Mouse (Mus musculus) myocyte (in vitro differentiated cells): ENCODE measurements at regions not wholly inside any gene's neighbourhood (a gene's known extent, or its start where the extent isn't known, plus 50 kb on each side); places are given as distances from the start of the nearest gene placed in this dataset.

ENCODE experiments used
- H3K27me3 ChIP-seq: one replicate; pipeline ENCODE4 v1.6.1; 2011; ENCODE audit not compliant: control insufficient read depth, insufficient read depth, insufficient read length
- H3K36me3 ChIP-seq: one replicate; pipeline ENCODE4 v1.6.1; 2011; ENCODE audit not compliant: control insufficient read depth, insufficient read depth
- H3K4me2 ChIP-seq: one replicate; pipeline ENCODE4 v1.6.1; 2011; ENCODE audit warnings: low read depth, control low read depth
- H3K4me3 ChIP-seq: one replicate; pipeline ENCODE4 v1.5.1; 2011; ENCODE audit warnings: mild to moderate bottlenecking, control low read depth, moderate library complexity
- H3K79me2 ChIP-seq: one replicate; pipeline ENCODE4 v1.6.1; 2011; ENCODE audit not compliant: control insufficient read depth, insufficient read depth
- H3ac ChIP-seq: one replicate; pipeline ENCODE4 v1.6.1; 2011; ENCODE audit not compliant: control insufficient read depth, insufficient read length
- CEBPB ChIP-seq: IDR thresholded peaks from 2 replicates; pipeline ENCODE4 v1.6.1; 2011; ENCODE audit warnings: mild to moderate bottlenecking, moderate library complexity; ENCODE audit not compliant: poor library complexity, insufficient read depth, severe bottlenecking
- E2F4 ChIP-seq: IDR thresholded peaks from one replicate; pipeline ENCODE4 v1.6.1; 2011; ENCODE audit warnings: mild to moderate bottlenecking, control low read depth, moderate library complexity; ENCODE audit not compliant: insufficient read depth
- MAX ChIP-seq: IDR thresholded peaks from one replicate; pipeline ENCODE4 v1.6.1; 2011; ENCODE audit warnings: low read depth, mild to moderate bottlenecking, control low read depth
- MYOD1 ChIP-seq, 3 experiments: IDR thresholded peaks; one replicate each; pipeline ENCODE4 v1.6.1; 2011; ENCODE audit warnings: control low read depth in 2 of 3, low read depth in 2 of 3, mild to moderate bottlenecking in 2 of 3, moderate library complexity in 1 of 3; ENCODE audit not compliant: insufficient read length in 2 of 3, control insufficient read depth in 1 of 3
- MYOG ChIP-seq, 3 experiments: IDR thresholded peaks; one replicate each; pipeline ENCODE4 v1.6.1; 2011; ENCODE audit warnings: control low read depth in 2 of 3, low read depth in 2 of 3, mild to moderate bottlenecking in 2 of 3; ENCODE audit not compliant: insufficient read length in 2 of 3, control insufficient read depth in 1 of 3, insufficient read depth in 1 of 3
- POLR2A ChIP-seq: IDR thresholded peaks from one replicate; pipeline ENCODE4 v1.6.1; 2011; ENCODE audit warnings: low read depth, mild to moderate bottlenecking, control low read depth, moderate library complexity; ENCODE audit not compliant: insufficient read length
- POLR2AphosphoS2 ChIP-seq: IDR thresholded peaks from one replicate; pipeline ENCODE4 v1.6.1; 2011; ENCODE audit warnings: low read depth, control low read depth; ENCODE audit not compliant: insufficient read length
- REST ChIP-seq: IDR thresholded peaks from one replicate; pipeline ENCODE4 v1.6.1; 2011; ENCODE audit warnings: mild to moderate bottlenecking, control low read depth, moderate library complexity; ENCODE audit not compliant: insufficient read depth, insufficient read length
- SRF ChIP-seq: IDR thresholded peaks from one replicate; pipeline ENCODE4 v1.6.1; 2011; ENCODE audit warnings: low read depth; ENCODE audit not compliant: control insufficient read depth, insufficient read length
- TCF12 ChIP-seq: IDR thresholded peaks from one replicate; pipeline ENCODE4 v1.6.1; 2011; ENCODE audit warnings: mild to moderate bottlenecking, control low read depth; ENCODE audit not compliant: poor library complexity, insufficient read depth, severe bottlenecking
- TCF3 ChIP-seq: IDR thresholded peaks from one replicate; pipeline ENCODE4 v1.6.1; 2011; ENCODE audit warnings: low read depth, control low read depth; ENCODE audit not compliant: insufficient read length
- USF1 ChIP-seq: IDR thresholded peaks from one replicate; pipeline ENCODE4 v1.6.1; 2011; ENCODE audit warnings: low read depth, mild to moderate bottlenecking, control low read depth, moderate library complexity

DNA sequence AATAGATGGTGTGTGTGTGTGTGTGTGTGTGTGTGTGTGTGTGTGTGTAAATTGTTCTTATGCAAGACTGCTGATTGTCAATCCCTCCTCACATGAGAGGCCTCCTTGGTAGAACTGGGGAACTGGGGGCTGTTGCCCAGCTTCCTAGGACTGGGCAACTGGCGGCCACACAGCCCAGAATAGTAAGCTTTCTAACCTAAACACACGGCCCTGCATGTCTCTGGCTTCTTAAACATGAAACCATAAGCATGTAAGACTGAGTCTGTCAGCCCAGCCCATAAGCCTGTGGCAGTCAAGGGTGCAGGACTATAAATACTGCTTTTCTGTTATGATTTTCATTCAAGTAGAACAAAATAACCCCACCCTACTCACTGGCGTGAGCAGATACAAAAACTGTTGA lies 60.7 kb downstream of the Ifng start:
- no peak for TF ChIP-seq TCF12
- Histone ChIP-seq H3K4me2 (no peak overlapping the region), H3K79me2 (no peaks in the 10 kb centered on the region), H3K27me3 (no peaks in the 10 kb centered on the region), H3ac (no peak overlapping the region), H3K36me3 (no peaks in the 10 kb centered on the region), H3K4me3 (no peak overlapping the region)

DNA sequence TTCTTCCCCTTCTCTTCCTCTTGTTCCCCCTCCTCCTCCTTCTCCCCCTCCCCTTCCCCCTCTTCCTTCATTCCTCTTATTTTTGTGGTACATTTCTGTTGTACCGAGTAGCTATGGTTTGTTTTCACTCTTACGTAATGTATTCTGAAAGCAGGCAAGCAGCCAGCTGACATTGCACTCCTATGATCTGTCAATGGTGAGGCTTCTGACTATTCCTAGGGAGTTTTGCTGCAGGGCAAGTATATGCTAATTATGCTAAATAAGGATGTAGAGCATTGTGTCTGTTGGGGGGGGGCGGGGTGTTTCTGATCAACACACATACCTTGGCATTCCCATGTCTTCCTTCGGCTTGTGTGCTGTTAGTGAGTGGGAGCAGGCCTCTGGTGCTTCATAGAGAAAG lies 64.0 kb downstream of the Ifng start:
- Histone ChIP-seq H3K4me3 (no peak overlapping the region), H3K27me3 (no peaks in the 10 kb centered on the region), H3ac (no peak overlapping the region), H3K4me2 (no peak overlapping the region), H3K36me3 (no peaks in the 10 kb centered on the region), H3K79me2 (no peaks in the 10 kb centered on the region)
- TF ChIP-seq MYOG (IDR thresholded peaks at IDR 0.05; ENCODE audit: control insufficient read depth in 1 of 3, insufficient read depth in 1 of 3, insufficient read length in 2 of 3, low read depth in 2 of 3) (no peak), TCF3 (no peak), SRF (no peak), TCF12 (no peak), REST (no peak), POLR2A (no peak), E2F4 (no peak), MAX (no peak), MYOD1 (IDR thresholded peaks at IDR 0.05; ENCODE audit: control insufficient read depth in 1 of 3, insufficient read length in 2 of 3, low read depth in 2 of 3) (no peak), CEBPB (no peak), USF1 (no peak), POLR2AphosphoS2 (no peak)

DNA sequence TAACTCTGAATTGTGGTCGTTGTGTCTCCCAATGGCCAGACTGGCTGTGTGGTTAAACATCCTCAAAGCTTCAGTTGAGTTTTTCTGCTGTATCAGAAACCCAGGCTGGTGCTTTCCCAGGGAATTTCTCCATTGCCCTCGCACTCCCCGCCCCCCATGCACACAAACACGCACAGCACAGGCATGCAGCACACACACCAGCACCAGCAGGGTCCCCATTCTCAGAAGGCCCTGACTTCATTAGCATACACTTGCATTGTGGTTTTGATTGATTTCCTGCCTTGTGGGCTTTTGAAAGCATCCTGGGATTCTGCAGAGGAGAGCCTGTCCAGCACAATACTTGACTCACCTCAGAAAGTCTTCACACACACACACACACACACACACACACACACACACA lies 65.3 kb downstream of the Ifng start:
- Histone ChIP-seq H3K4me3 (no peak overlapping the region), H3K79me2 (no peaks in the 10 kb centered on the region), H3K4me2 (no peak overlapping the region), H3K36me3 (no peaks in the 10 kb centered on the region), H3ac (no peak overlapping the region), H3K27me3 (no peaks in the 10 kb centered on the region)
- no peak for TF ChIP-seq TCF12
- TF ChIP-seq TCF3: no peak
- TF ChIP-seq MYOG (IDR thresholded peaks at IDR 0.05; ENCODE audit: control insufficient read depth in 1 of 3, insufficient read depth in 1 of 3, insufficient read length in 2 of 3, low read depth in 2 of 3): no peak
- TF ChIP-seq E2F4: no peak
- no peak for TF ChIP-seq CEBPB
- TF ChIP-seq REST: no peak
- no peak for TF ChIP-seq POLR2A
- TF ChIP-seq POLR2AphosphoS2: no peak
- TF ChIP-seq MAX: no peak
- TF ChIP-seq SRF: no peak
- TF ChIP-seq USF1: no peak
- TF ChIP-seq MYOD1 (IDR thresholded peaks at IDR 0.05; ENCODE audit: control insufficient read depth in 1 of 3, insufficient read length in 2 of 3, low read depth in 2 of 3): no peak

DNA sequence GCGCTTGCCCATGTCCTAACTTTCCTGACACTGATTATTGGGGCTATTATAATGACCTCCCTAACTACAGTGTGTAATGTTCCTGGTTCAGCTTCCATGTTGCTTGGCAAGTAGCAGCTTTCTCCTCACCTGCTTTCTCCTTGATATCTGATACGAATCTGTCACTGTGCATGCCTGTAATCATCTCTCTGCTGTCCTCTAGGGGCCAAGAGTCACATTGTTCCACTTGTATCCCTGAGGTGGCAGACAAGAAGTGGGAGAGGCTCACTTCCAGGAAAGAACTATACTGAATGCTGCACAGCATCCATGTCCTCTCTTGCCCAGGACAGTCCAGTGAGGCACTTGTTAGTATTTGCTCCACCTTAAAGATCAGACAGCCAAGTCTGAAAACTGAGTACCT lies 66.8 kb downstream of the Ifng start:
- Histone ChIP-seq H3K27me3 (no peaks in the 10 kb centered on the region), H3K79me2 (no peaks in the 10 kb centered on the region), H3ac (no peak overlapping the region), H3K36me3 (no peaks in the 10 kb centered on the region), H3K4me2 (no peak overlapping the region), H3K4me3 (no peak overlapping the region)
- TF ChIP-seq TCF12 (no peak), MYOD1 (IDR thresholded peaks at IDR 0.05; ENCODE audit: control insufficient read depth in 1 of 3, insufficient read length in 2 of 3, low read depth in 2 of 3) (no peak), SRF (no peak), REST (no peak), POLR2A (no peak), E2F4 (no peak), MAX (no peak), POLR2AphosphoS2 (no peak), MYOG (IDR thresholded peaks at IDR 0.05; ENCODE audit: control insufficient read depth in 1 of 3, insufficient read depth in 1 of 3, insufficient read length in 2 of 3, low read depth in 2 of 3) (no peak), USF1 (no peak)

DNA sequence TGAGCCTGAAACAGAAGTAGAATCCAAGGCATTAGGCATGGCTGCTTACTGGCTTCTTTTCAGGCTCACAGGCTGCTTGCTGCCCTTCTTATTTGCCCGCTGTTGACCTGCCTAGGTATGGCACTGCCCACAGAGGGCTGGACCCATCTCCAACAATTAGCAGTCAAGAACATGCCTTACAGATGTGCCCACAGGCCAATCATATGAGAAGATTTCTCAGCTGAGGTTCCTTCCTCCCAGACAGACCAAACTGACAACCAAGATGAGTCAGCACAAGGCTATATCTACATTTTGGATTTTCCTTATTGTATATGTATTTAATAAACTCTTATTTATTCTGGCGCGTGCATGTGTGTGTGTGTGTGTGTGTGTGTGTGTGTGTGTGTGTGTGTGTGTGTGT lies 76.0 kb downstream of the Ifng start:
- H3K27me3 ChIP-seq: no peaks in the 10 kb centered on the region
- no peak overlapping the region for H3ac ChIP-seq
- H3K4me3 ChIP-seq: no peak overlapping the region
- H3K79me2 ChIP-seq: no peaks in the 10 kb centered on the region
- TF ChIP-seq E2F4 (no peak), SRF (no peak), MYOD1 (IDR thresholded peaks at IDR 0.05; ENCODE audit: control insufficient read depth in 1 of 3, insufficient read length in 2 of 3, low read depth in 2 of 3) (no peak), TCF12 (no peak)
- no peaks in the 10 kb centered on the region for H3K36me3 ChIP-seq
- no peak overlapping the region for H3K4me2 ChIP-seq
